Mouse (Mus musculus): ENCODE data around the gene Tcf23. TPM values are rescaled to one million over a fixed set of nuclear protein-coding genes. Genes with fewer than 3 reads are reported as not detected.

Gene Tcf23
- polyA plus RNA-seq (2015; fragmentation: Nextera tagmentation; extraction: Ambion mirVana): 0.09 and 0.15 TPM in 2 replicates

DNA sequence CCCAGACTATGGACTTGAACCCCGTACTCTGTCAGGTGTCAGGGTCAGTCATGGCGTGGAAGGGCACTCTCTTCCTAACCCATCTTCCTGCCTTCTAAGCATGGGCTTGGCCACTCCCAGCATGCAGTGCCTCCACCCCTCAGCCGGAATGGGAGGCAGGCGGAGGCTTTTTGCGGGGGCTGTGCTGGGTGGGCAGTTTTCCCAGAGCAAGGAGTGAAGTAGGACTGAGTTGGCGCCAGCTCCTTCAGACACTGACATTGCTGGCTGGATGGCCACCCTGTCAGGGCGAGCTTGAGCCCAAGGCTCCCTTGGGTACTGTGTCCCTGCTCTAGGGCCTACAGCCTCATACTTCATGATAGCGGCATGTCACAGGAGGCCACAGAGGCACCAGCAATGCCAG is at the start of gene Tcf23:
Tcf23 (plus strand) TSS at position 247 of the 400 bp plus-strand sequence.
- Histone ChIP-seq H3K4me1 (replicated peaks) (no peaks in the 10 kb centered on the region), H3K4me2 (no peak within 1 kb of the TSS), H3K27ac (no peak within 1 kb of the TSS), H3K36me3 (no peaks in the 10 kb centered on the region), H3K9me3 (replicated peaks) (no peaks in the 10 kb centered on the region), H3K4me3 (no peak within 1 kb of the TSS), H3K27me3 (0 out of 2 replicates have a peak, but pooled peaks cover 8% of the 10 kb centered on the region), H3K9ac (no peak within 1 kb of the TSS)
- 57% methylated on average over 8 of the region's 8 CpGs for WGBS
- peak; percentile 31; the same call in 1 of the 2 replicates for ATAC-seq (replicated peaks; ENCODE audit: insufficient number of reproducible peaks, insufficient read depth, low FRiP score, low read depth)

- Histone ChIP-seq H3K4me2 (no peak overlapping the region), H3K4me1 (replicated peaks) (peaks cover 58% of the 10 kb centered on the region), H3K9ac (no peak overlapping the region), H3K27me3 (no peaks in the 10 kb centered on the region), H3K36me3 (peaks cover 12% of the 10 kb centered on the region; the same call in 1 of the 2 replicates), H3K9me3 (replicated peaks) (no peaks in the 10 kb centered on the region), H3K4me3 (no peak overlapping the region), H3K27ac (no peak overlapping the region)
- WGBS: 84% methylated on average over 8 of the region's 8 CpGs
- no peak for ATAC-seq (replicated peaks; ENCODE audit: insufficient number of reproducible peaks, insufficient read depth, low FRiP score, low read depth)
Observed at GRCm38 (mm10) chr5:30918691-30919090, 49.8 kb upstream of the Tcf23 start.

DNA sequence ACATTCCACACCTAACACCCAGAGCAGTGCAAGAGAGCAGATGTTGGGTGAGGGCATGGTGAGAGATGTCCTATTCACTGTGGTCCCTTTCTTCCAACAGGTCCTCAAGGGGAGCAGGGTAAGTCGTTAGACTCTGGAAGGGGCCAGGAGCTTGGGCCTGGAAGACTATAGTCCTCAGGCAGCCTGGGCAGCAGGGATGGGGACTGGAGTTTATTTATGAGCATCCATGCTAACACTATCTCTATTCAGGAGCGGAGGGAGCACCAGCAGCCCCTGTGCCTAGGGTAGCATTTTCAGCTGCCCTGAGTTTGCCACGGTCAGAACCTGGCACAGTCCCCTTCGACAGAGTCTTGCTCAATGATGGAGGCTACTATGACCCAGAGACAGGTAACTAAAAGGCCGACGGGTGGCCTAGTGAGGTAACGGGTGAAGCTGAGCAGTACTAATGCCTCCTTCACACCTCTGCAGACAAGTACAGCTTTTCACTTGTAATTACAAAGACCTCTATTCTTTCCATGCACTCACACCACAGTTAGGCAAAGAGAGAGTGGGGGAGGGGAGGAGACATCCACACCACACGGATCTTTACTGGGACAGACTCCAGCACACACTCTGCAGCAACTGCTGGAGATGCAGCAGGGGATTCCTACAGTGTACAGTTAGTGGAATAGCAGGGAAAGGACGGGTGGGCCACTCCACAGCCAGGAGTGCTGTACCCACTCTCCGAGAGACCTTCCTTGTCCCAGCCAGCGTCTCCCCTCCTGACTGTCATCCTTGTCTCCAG is 48.4 kb upstream of the Tcf23 start:
- H3K4me1 ChIP-seq (replicated peaks): peaks cover 52% of the 10 kb centered on the region
- H3K36me3 ChIP-seq: peaks cover 12% of the 10 kb centered on the region; the same call in 1 of the 2 replicates
- no peak for ATAC-seq (replicated peaks; ENCODE audit: insufficient number of reproducible peaks, insufficient read depth, low FRiP score, low read depth)
- no peaks in the 10 kb centered on the region for H3K27me3 ChIP-seq
- no peak overlapping the region for H3K4me2 ChIP-seq
- 70% methylated on average over 11 of the region's 11 CpGs for WGBS
- no peak overlapping the region; the same call in 1 of the 2 replicates for H3K9ac ChIP-seq
- no peaks in the 10 kb centered on the region for H3K9me3 ChIP-seq (replicated peaks)
- no peak overlapping the region for H3K4me3 ChIP-seq
- H3K27ac ChIP-seq: no peak overlapping the region

DNA sequence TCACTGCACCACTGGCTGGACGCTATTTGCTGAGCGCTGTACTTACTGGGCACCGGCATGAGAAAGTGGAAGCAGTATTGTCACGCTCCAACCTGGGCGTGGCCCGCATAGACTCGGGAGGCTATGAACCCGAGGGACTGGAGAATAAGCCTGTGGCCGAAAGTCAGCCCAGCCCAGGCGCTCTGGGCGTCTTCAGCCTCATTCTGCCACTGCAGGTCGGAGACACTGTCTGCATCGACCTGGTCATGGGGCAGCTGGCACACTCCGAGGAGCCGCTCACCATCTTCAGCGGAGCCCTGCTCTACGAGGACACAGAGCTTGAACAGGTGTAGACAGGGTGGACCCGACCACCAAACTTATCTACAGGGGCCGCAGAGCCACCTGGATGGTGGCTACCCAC is 47.8 kb upstream of the Tcf23 start:
- H3K27ac ChIP-seq: no peak overlapping the region

DNA sequence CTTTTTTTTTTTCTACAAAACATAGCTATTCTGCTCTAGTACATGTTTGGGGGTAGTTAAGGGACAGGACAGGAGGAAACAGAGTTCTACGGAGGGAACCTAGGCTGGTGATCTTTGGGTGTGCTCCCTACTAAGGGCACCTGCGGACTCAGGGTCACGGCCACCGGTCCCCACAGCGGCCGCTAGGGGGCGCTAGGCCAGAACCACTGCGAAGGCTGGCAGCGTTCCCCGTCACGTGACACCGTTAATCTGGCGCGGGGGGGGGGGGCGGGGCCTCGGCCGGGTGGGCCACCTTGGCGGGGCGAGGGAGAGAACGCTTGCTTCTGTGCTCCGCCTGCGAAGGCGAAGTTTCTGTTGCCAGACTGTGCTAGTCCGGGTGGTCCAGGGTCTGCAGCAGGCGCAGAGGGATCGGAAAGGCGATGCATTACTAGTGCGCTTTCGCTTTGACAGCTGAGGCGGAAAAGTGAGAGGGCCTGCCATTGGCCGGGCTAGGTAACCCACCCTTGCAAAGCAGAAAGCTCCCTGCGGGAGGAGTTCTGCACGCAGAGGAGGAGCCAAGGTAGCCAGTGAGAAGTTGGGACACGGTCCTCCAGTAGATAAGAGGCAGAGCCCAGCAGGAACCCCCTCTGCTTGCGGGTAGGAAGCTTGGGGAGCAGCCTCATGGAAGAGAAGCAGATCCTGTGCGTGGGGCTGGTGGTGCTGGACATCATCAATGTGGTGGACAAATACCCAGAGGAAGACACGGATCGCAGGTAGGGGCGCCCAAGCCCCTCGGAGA is 47.0 kb upstream of the Tcf23 start, which contains the start of gene Khk:
Khk (plus strand) TSS at position 176 of the 778 bp plus-strand sequence.
- Histone ChIP-seq H3K4me3 (peak within 1 kb of the TSS; percentile 60), H3K27ac (peak within 1 kb of the TSS; percentile 84), H3K9ac (peak within 1 kb of the TSS; percentile 62), H3K4me1 (replicated peaks) (peaks cover 41% of the 10 kb centered on the region), H3K27me3 (no peaks in the 10 kb centered on the region), H3K36me3 (peaks cover 12% of the 10 kb centered on the region; the same call in 1 of the 2 replicates), H3K4me2 (peak within 1 kb of the TSS; percentile 79), H3K9me3 (replicated peaks) (no peaks in the 10 kb centered on the region)
- ATAC-seq (replicated peaks; ENCODE audit: insufficient number of reproducible peaks, insufficient read depth, low FRiP score, low read depth): peak; percentile 83
- 2% methylated on average over 39 of the region's 40 CpGs for WGBS

More for the DNA sequence above, 47.8 kb upstream of the Tcf23 start:
- no peak overlapping the region; the same call in 1 of the 2 replicates for H3K9ac ChIP-seq
- peaks cover 48% of the 10 kb centered on the region for H3K4me1 ChIP-seq (replicated peaks)
- no peaks in the 10 kb centered on the region for H3K27me3 ChIP-seq
- WGBS: 68% methylated on average over 19 of the region's 19 CpGs
- H3K4me2 ChIP-seq: peak overlapping the region; percentile 79
- no peak overlapping the region for H3K4me3 ChIP-seq
- no peaks in the 10 kb centered on the region for H3K9me3 ChIP-seq (replicated peaks)
- ATAC-seq (replicated peaks; ENCODE audit: insufficient number of reproducible peaks, insufficient read depth, low FRiP score, low read depth): no peak
- H3K36me3 ChIP-seq: peaks cover 12% of the 10 kb centered on the region; the same call in 1 of the 2 replicates

DNA sequence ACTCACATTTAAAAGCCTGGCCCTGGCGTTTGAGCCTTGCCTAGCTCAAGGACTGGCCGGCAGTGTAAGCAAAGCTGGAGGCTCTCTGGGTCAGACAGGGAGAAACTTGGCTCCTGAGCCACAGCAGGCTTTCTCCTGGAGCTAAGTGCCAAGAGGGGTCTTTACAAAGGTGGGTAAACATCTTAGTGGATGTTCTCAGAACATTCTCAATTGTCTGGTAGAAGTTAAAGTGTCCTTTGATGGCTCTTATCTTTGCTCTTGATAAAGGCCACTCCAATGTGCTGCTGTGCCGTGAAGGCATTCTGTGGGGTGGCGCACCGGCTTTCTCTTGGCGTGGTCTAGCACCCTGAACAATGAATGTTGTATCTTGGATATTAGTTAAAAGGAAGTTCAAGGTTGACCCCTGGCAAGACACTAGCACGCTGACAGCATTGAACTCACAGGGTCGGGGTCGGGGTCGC is 45.9 kb upstream of the Tcf23 start:
- Histone ChIP-seq H3K36me3 (peaks cover 5% of the 10 kb centered on the region; the same call in 1 of the 2 replicates), H3K9ac (0 out of 2 replicates have a peak overlapping the region, but pooled peaks have one; percentile 13), H3K27me3 (no peaks in the 10 kb centered on the region), H3K27ac (no peak overlapping the region; the same call in 1 of the 2 replicates), H3K4me1 (replicated peaks) (peaks cover 29% of the 10 kb centered on the region), H3K4me2 (peak overlapping the region; percentile 79), H3K4me3 (peak overlapping the region; percentile 60; the same call in 1 of the 2 replicates), H3K9me3 (replicated peaks) (no peaks in the 10 kb centered on the region)
- no peak for ATAC-seq (replicated peaks; ENCODE audit: insufficient number of reproducible peaks, insufficient read depth, low FRiP score, low read depth)
- 40% methylated on average over 10 of the region's 10 CpGs for WGBS

- H3K27ac ChIP-seq: no peak overlapping the region
- 78% methylated on average over 6 of the region's 6 CpGs for WGBS
- H3K4me3 ChIP-seq: no peak overlapping the region
- H3K4me2 ChIP-seq: peak overlapping the region; percentile 79
- H3K27me3 ChIP-seq: no peaks in the 10 kb centered on the region
- no peak for ATAC-seq (replicated peaks; ENCODE audit: insufficient number of reproducible peaks, insufficient read depth, low FRiP score, low read depth)
- no peak overlapping the region for H3K9ac ChIP-seq
- H3K36me3 ChIP-seq: peaks cover 4% of the 10 kb centered on the region; the same call in 1 of the 2 replicates
- H3K4me1 ChIP-seq (replicated peaks): peaks cover 27% of the 10 kb centered on the region
- H3K9me3 ChIP-seq (replicated peaks): no peaks in the 10 kb centered on the region
Observed at GRCm38 (mm10) chr5:30923119-30923518, 45.3 kb upstream of the Tcf23 start.

DNA sequence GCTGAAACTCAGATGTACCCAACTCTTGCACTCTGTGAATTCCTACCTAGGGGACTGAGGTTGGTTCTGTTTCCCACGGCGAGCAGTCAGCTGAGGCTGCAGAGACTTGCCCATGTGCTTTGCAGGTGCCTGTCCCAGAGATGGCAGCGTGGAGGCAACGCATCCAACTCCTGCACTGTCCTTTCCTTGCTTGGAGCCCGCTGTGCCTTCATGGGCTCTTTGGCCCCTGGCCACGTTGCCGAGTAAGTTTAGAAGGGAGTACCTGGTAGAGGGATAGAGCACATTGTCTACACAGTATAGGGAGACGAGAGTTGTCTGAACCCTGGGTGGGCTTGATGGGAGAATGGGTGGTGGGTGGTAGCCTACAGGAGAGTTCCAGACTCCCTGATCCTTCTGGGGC is 43.8 kb upstream of the Tcf23 start:
- H3K9me3 ChIP-seq (replicated peaks): no peaks in the 10 kb centered on the region
- no peaks in the 10 kb centered on the region for H3K27me3 ChIP-seq
- no peak for ATAC-seq (replicated peaks; ENCODE audit: insufficient number of reproducible peaks, insufficient read depth, low FRiP score, low read depth)
- no peak overlapping the region for H3K9ac ChIP-seq
- no peak overlapping the region for H3K4me3 ChIP-seq
- peaks cover 28% of the 10 kb centered on the region for H3K4me1 ChIP-seq (replicated peaks)
- H3K36me3 ChIP-seq: no peaks in the 10 kb centered on the region
- no peak overlapping the region for H3K27ac ChIP-seq
- WGBS: 76% methylated on average over 8 of the region's 8 CpGs
- no peak overlapping the region for H3K4me2 ChIP-seq

GRCm38 (mm10) chr5:30925217-30925616 is 43.2 kb upstream of the Tcf23 start:
- no peak overlapping the region for H3K27ac ChIP-seq
- H3K4me1 ChIP-seq (replicated peaks): peaks cover 27% of the 10 kb centered on the region
- no peaks in the 10 kb centered on the region for H3K27me3 ChIP-seq
- H3K36me3 ChIP-seq: no peaks in the 10 kb centered on the region
- ATAC-seq (replicated peaks; ENCODE audit: insufficient number of reproducible peaks, insufficient read depth, low FRiP score, low read depth): no peak
- no peak overlapping the region for H3K9ac ChIP-seq
- WGBS: 94% methylated on average over 5 of the region's 5 CpGs
- H3K4me2 ChIP-seq: no peak overlapping the region
- no peaks in the 10 kb centered on the region for H3K9me3 ChIP-seq (replicated peaks)
- H3K4me3 ChIP-seq: no peak overlapping the region

- no peak for ATAC-seq (replicated peaks; ENCODE audit: insufficient number of reproducible peaks, insufficient read depth, low FRiP score, low read depth)
- no peaks in the 10 kb centered on the region for H3K36me3 ChIP-seq
- H3K4me1 ChIP-seq (replicated peaks): peaks cover 21% of the 10 kb centered on the region
- no peaks in the 10 kb centered on the region for H3K27me3 ChIP-seq
- H3K4me3 ChIP-seq: no peak overlapping the region
- no peak overlapping the region for H3K4me2 ChIP-seq
- no peaks in the 10 kb centered on the region for H3K9me3 ChIP-seq (replicated peaks)
- 72% methylated on average over 2 of the region's 2 CpGs for WGBS
- H3K9ac ChIP-seq: no peak overlapping the region
- H3K27ac ChIP-seq: no peak overlapping the region
Observed at GRCm38 (mm10) chr5:30926073-30926472, 42.4 kb upstream of the Tcf23 start.

DNA sequence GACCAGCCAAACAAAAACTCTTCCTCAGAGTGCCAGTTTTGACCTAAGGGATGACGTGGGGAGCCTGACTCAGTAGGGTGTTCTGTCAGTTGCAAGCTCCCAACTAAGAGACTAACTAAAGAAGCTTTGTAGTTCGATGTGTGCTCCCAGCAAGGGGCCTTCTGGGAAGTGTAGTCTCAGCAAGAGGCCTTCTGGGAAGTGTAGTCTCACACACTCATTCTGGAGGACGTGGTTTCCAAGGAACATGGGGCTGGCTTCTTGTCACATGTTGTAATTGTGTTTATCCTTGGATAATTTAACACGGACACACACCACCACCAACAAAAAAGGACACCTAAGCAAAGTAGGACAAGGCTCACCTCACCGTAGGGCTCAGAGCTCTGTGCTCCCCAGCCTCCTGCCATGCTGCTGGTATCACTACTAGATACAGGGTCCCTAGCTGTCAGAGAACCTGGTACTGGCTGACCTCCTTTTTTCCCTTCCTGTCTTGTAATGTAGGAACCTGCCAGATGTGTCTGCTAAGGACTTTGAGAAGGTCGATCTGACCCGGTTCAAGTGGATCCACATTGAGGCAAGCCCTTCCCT is 40.4 kb upstream of the Tcf23 start:
- no peaks in the 10 kb centered on the region for H3K27me3 ChIP-seq
- H3K36me3 ChIP-seq: no peaks in the 10 kb centered on the region
- peaks cover 10% of the 10 kb centered on the region for H3K4me1 ChIP-seq (replicated peaks)
- H3K9me3 ChIP-seq (replicated peaks): no peaks in the 10 kb centered on the region
- WGBS: 43% methylated on average over 7 of the region's 7 CpGs
- ATAC-seq (replicated peaks; ENCODE audit: insufficient number of reproducible peaks, insufficient read depth, low FRiP score, low read depth): no peak; the same call in 1 of the 2 replicates
- H3K27ac ChIP-seq: no peak overlapping the region
- peak overlapping the region; percentile 37 for H3K4me2 ChIP-seq
- no peak overlapping the region for H3K4me3 ChIP-seq
- no peak overlapping the region for H3K9ac ChIP-seq

Measured in heart, embryonic 15.5 days (tissue).